Mouse (Mus musculus) liver, adult 2 months (tissue): ENCODE results near the gene Tpi1. TPM values are rescaled to one million over a fixed set of nuclear protein-coding genes. Genes with fewer than 3 reads are reported as not detected.

Experiments used
- DNase-seq: peaks from one replicate; pipeline ENCODE4 v3.0.0-alpha.2; 2011; ENCODE audit warnings: low read depth, low spot score; ENCODE audit errors: extremely low read depth
- H3K27ac ChIP-seq: fragments of 200-500 bp; replicated peaks from 2 replicates; pipeline ENCODE4 v1.5.1; 2012; ENCODE audit warnings: low read depth, mild to moderate bottlenecking, control low read depth, inconsistent platforms, low read length; ENCODE audit not compliant: insufficient read depth
- H3K27me3 ChIP-seq: fragments of 200-500 bp; 2 replicates; pipeline ENCODE4 v1.6.1; 2012; ENCODE audit warnings: mild to moderate bottlenecking, moderate library complexity, low read length, inconsistent platforms; ENCODE audit not compliant: control insufficient read depth, insufficient read depth
- H3K36me3 ChIP-seq: fragments of 200-500 bp; 2 replicates; pipeline ENCODE4 v1.6.1; 2012; ENCODE audit warnings: low read length, inconsistent platforms; ENCODE audit not compliant: control insufficient read depth, insufficient read depth
- H3K4me1 ChIP-seq: fragments of 200-500 bp; 2 replicates; pipeline ENCODE4 v1.6.1; 2011; ENCODE audit warnings: low read length; ENCODE audit not compliant: control insufficient read depth, insufficient read depth
- H3K4me3 ChIP-seq: fragments of 200-500 bp; 2 replicates; pipeline ENCODE4 v1.5.1; 2011; ENCODE audit warnings: low read depth, mild to moderate bottlenecking, control low read depth, low read length, moderate library complexity; ENCODE audit not compliant: insufficient read depth
- H3K79me2 ChIP-seq: fragments of 200-500 bp; 2 replicates; pipeline ENCODE4 v1.6.1; 2012; ENCODE audit warnings: inconsistent platforms, mild to moderate bottlenecking, low read length, moderate library complexity; ENCODE audit not compliant: control insufficient read depth, insufficient read depth
- H3K9ac ChIP-seq: fragments of 200-500 bp; 2 replicates; pipeline ENCODE4 v1.6.1; 2012; ENCODE audit warnings: low read depth, mild to moderate bottlenecking, control low read depth, inconsistent platforms, low read length
- CTCF ChIP-seq: fragments of 200-500 bp; IDR thresholded peaks from 2 replicates; pipeline ENCODE4 v1.5.1; 2011; ENCODE audit warnings: low read depth, low read length, control low read depth
- POLR2A ChIP-seq: fragments of 200-500 bp; IDR thresholded peaks from 2 replicates; pipeline ENCODE4 v1.6.1; 2011; ENCODE audit warnings: low read length, control low read depth; ENCODE audit not compliant: insufficient read depth; ENCODE audit errors: extremely low read depth
- WGBS: fragments of 180-500 bp; shearing (Covaris S2); methylation state at CpG from one replicate; pipeline ENCODE4 v1.1.7; 2018; 5-methylcytosine and 5-hydroxymethylcytosine counted together
- polyA plus RNA-seq: library from polyadenylated mRNA; depleted of rRNA; stranded (reverse); fragments of >200 nt; gene quantifications from 2 replicates; pipeline ENCODE4 v1.2.3, GENCODE M21; 2012
- total RNA-seq: library from RNA; depleted of rRNA; stranded (reverse); fragments of >200 nt; gene quantifications from 2 replicates; pipeline ENCODE4 v1.2.3, GENCODE M21; 2014

Tpi1 gene
- total and polyA plus RNA-seq, 2 experiments: 422 to 491 TPM

DNA sequence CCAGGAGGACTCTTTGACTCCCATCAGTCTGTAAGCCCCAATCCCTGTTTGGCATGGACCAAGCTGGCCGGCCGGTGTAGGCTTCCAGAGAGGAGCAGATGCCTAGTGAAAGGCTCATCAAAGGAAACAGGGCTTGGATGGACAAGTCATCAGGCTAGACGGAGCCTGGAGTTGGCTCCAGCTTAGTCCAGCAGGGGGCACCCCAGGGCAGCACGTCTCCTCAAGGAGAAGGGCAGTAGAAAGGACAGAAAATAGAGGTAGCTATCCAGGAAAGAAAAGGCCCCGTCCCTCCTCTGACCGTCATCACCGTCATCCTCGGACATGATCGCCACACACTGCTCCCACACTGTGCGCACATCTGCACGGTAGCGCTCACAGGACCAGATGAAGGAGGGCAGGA, 45.6 kb upstream of the Tpi1 start:
- H3K36me3 ChIP-seq: no peaks in the 10 kb centered on the region
- H3K27me3 ChIP-seq: peaks cover 7% of the 10 kb centered on the region; the same call in 1 of the 2 replicates
- no peak overlapping the region for H3K27ac ChIP-seq
- WGBS: 5% methylated on average over 12 of the region's 12 CpGs
- TF ChIP-seq POLR2A (no peak), CTCF (peak; percentile 96)
- peak; percentile 52 for DNase-seq
- no peak overlapping the region for H3K4me3 ChIP-seq
- no peaks in the 10 kb centered on the region for H3K79me2 ChIP-seq
- H3K4me1 ChIP-seq: peaks cover 1% of the 10 kb centered on the region; the same call in 1 of the 2 replicates
- no peak overlapping the region for H3K9ac ChIP-seq

DNA sequence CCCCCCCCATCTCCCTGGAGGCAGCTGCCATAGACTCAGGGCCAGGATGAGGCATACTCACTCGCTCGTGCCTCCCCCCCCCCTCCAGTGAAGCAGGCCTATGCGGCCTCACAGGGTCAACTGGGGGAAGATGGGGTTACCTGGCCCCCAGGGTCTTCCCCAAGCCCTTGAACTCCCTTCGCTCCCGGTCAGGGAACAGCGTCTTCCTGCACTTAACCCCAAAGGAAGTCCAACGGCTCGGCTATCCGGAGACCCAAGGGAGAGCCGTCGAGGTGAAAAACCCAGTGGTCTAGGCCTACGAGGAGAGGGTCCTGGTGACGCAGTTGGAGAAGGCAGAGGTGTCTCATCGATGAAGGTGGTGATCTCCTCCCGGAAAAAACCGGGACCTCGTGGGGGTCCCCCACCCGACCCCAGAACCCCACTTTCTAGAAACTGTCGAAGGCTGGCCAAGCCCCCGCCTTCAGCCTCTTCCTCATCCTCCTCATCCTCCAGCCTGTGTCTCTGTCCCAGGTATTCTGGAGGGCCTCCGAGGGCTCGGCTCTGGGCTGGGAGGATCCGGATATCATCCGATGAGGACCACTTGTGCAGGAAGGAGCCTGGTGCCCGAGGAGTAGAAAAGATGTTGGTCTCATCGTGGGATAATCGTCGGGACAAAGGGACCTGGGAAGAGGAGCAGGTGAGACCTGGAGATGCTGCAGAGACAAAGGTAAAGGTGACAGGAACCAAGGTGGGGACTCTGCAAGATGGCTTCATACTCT, 44.6 kb upstream of the Tpi1 start:
- Histone ChIP-seq H3K36me3 (no peaks in the 10 kb centered on the region), H3K9ac (no peak overlapping the region), H3K4me3 (no peak overlapping the region), H3K27ac (no peak overlapping the region), H3K27me3 (peaks cover 7% of the 10 kb centered on the region; the same call in 1 of the 2 replicates), H3K79me2 (no peaks in the 10 kb centered on the region), H3K4me1 (peaks cover 1% of the 10 kb centered on the region; the same call in 1 of the 2 replicates)
- 67% methylated on average over 28 of the region's 28 CpGs for WGBS
- TF ChIP-seq CTCF (no peak), POLR2A (no peak)
- DNase-seq: no peak

DNA sequence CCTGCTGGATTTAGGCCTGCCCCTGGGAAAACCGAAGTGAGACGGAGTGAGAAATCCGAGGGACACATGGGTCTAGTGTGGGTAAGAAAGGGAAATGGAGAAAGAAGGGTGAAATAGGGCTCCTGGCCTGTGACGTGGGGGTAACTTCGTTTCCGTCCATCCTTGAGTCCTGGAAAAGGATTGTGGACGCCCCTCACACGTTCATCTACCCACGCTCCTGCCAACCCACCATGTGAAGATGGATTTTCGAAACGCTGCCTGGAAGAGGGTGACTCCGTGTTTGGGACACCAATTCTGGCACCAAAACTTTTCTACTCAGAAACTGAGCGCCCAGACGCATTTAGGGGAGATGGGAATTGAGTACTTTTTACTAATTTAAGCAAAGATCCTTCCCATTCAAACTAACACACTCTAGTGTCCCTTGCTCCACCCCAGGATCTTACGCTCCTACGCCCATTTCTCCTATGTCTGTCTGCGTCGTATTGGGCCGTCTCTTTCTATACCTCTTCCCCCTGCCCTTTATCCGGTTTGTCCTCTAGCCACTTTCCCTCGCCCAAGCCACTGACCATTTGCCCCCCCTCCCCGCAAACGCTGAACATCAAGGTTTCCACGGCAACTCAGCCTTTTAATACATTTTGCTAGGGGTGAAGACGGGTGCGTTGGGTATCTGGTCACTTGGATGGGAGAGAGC, 43.9 kb upstream of the Tpi1 start:
- Histone ChIP-seq H3K36me3 (no peaks in the 10 kb centered on the region), H3K4me3 (no peak overlapping the region), H3K27me3 (peaks cover 7% of the 10 kb centered on the region; the same call in 1 of the 2 replicates), H3K9ac (0 out of 2 replicates have a peak overlapping the region, but pooled peaks have one; percentile 35), H3K4me1 (peaks cover 1% of the 10 kb centered on the region; the same call in 1 of the 2 replicates), H3K27ac (no peak overlapping the region), H3K79me2 (no peaks in the 10 kb centered on the region)
- TF ChIP-seq CTCF (no peak), POLR2A (no peak)
- WGBS: 31% methylated on average over 26 of the region's 26 CpGs
- no peak for DNase-seq

DNA sequence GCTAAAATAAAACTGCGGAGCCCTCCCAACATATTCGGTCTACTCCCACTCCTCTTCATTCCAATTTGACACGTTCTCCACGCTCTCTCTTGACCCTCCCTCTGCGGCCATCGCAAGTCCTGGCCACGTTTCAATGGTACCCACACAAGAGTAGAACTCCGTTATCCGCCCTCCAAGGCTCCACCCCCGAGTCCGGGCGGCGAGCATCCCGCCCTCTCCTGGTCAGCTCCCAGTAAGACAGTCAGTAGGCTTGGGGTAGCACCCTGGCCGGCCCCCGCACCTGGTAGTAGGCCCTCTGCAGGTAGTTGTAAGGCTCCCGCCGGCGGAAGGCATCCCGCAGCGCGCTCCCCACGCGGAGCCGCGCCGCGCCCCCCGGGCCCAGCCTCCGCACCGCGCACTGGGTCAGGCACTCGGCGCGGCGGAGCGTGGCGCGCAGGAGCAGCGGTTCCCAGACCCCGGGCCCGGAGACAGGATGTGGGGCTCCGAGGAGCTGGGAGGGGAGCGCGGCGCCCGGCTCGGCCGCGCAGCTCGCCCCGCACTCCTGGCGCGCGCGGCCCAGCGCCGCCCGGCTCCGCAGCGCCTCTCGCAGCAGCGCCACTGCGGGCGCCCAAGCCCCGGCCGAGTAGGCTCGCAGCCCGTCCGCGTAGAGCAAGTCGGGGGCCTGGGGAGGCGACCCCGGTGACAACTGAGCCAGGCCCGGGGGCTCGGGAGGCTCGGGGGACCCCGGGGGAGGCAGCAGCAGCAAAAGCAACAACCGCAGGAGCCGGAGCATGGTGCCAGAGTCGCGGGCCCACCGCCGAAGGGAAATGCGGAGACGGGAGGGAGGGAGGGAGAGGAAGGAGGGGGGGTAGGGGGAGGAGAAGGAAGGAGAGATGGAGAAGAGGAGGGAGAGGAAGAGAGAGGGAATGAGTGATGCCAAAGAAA, 43.1 kb upstream of the Tpi1 start, which contains the start of gene P3h3:
P3h3 (minus strand) TSS at position 837 of the 924 bp plus-strand sequence.
- 1% methylated on average over 86 of the region's 86 CpGs for WGBS

DNA sequence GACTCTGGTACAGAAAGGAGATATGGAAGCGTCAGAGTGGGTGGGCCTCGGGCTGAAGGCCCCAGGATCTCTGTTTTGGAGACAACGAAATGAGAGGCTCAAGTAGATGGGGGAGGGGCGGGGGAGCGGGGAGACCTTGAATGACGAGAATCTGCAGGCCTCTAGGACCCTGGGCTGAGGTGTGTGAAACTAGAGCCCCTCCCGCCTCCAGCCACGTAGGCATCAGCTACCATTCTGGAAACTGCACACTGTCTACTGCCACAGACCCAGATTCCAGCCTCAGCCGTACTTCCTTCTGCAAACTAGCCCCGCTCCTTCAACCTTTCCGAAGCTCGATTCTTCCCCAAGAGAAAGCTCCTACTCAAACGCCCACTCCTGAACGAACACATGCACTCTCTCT, 42.2 kb upstream of the Tpi1 start:
- H3K27me3 ChIP-seq: peaks cover 7% of the 10 kb centered on the region; the same call in 1 of the 2 replicates

More for the DNA sequence above, 43.1 kb upstream of the Tpi1 start, which contains the start of gene P3h3:
- peaks cover 7% of the 10 kb centered on the region; the same call in 1 of the 2 replicates for H3K27me3 ChIP-seq
- H3K9ac ChIP-seq: peak within 1 kb of the TSS; percentile 76
- H3K4me1 ChIP-seq: peaks cover 1% of the 10 kb centered on the region; the same call in 1 of the 2 replicates
- no peak for DNase-seq
- no peaks in the 10 kb centered on the region for H3K79me2 ChIP-seq
- H3K4me3 ChIP-seq: peak within 1 kb of the TSS; percentile 63
- no peak within 1 kb of the TSS for H3K27ac ChIP-seq
- no peaks in the 10 kb centered on the region for H3K36me3 ChIP-seq
- TF ChIP-seq POLR2A (no peak), CTCF (peak; percentile 76)

More for the DNA sequence above, 42.2 kb upstream of the Tpi1 start:
- Histone ChIP-seq H3K36me3 (no peaks in the 10 kb centered on the region), H3K9ac (no peak overlapping the region), H3K27ac (no peak overlapping the region), H3K79me2 (no peaks in the 10 kb centered on the region), H3K4me1 (peaks cover 1% of the 10 kb centered on the region; the same call in 1 of the 2 replicates), H3K4me3 (no peak overlapping the region)
- DNase-seq: no peak
- WGBS: 34% methylated on average over 14 of the region's 14 CpGs
- TF ChIP-seq CTCF (no peak), POLR2A (no peak)
